Comparison of ENCODE assay signal across 11 mouse cellular contexts in the genomic region with DNA sequence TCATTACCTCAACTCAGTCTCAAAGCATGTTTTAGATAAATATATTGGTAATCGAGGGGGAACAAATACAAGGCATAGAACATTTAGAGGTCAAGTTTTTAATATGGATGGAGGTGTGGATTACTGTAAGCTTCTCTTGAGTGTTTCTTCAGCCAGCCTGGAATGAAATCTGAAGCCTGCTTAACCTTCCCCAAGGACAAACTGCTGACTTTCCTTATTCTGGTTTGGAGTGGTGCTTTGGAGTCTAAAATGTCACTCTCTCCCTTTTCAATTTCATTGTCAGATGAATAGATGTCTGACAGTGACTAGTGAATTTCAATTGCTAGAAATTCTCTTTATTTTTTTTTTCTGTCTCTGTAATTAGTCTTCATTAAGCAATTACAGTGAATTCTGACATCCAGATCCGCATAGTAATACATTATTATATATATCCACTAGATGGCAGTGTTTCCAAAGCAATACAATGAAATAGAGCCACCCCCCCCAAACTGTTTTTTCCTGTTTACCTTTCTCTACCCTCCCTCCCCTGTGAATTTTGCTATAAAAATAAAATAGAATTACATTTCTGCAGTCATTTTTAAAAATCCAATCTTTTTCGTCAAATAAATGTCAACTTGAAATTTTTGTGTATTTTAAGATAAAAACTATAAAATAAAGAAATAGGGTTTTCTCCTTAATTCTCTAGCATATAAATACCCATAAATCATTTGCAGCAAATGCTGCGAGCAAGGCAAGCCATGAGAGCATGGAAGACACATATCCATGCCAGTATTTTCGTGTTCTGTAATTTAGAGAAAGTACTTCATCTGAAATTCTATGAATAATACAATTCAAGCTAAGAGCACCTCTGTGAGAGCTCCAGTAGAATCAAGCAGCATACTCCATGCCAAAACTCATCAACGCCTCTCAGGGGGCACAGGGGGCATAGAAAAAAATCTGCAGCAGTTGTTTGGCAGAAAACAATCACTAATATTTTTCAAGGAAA.
DNase-seq lines count a peak whose midpoint lies in the region; ATAC-seq and TF ChIP-seq lines count a peak whose summit lies in the region.
"Had no signal": no experiment of that assay in that cellular context is flagged by ENCODE, and none has a peak within 500 bp of the region (broad histone marks: within the 10 kb centered on the region; RNA-seq: fewer than 3 reads in every experiment).

No protein-coding gene starts in this region.

- H3K4me3 ChIP-seq in limb, embryonic 14.5 days (replicated peaks; ENCODE audit: low read length) = no peak overlapping the region
- H3K4me3 ChIP-seq: embryonic facial prominence, embryonic 15.5 days had no signal

- H3K27ac ChIP-seq in limb, embryonic 14.5 days (replicated peaks; ENCODE audit: low read depth, low read length) = no peak overlapping the region
- H3K27ac ChIP-seq: embryonic facial prominence, embryonic 15.5 days had no signal

- H3K27me3 ChIP-seq in limb, embryonic 14.5 days (ENCODE audit: control insufficient read depth, insufficient read depth, low read length) = no peaks in the 10 kb centered on the region
- H3K27me3 ChIP-seq: embryonic facial prominence, embryonic 15.5 days had no signal

- intact Hi-C loops in left cerebral cortex, postnatal 36 days (cut with DNase I) = loop anchor here (10.0 kb wide), 1 partner anchor 1365 kb away; a partner anchor contains a TSS

- ATAC-seq in common myeloid progenitor, adult 5-6 weeks (replicated peaks; ENCODE audit: low read depth, poor library complexity, severe bottlenecking) = peak; percentile 62; the same call in 1 of the 2 replicates
- no peak for ATAC-seq in limb, embryonic 14.5 days (ENCODE audit: low FRiP score, low read depth)
- ATAC-seq: activated CD4-positive, CD25-positive, alpha-beta regulatory T cell, adult 4 months had no signal

- no peak for TF ChIP-seq POLR2A in limb, embryonic 14.5 days (IDR thresholded peaks at IDR 0.05; ENCODE audit: borderline replicate concordance, extremely low read depth, insufficient read depth, insufficient read length)

- no peaks in the 10 kb centered on the region for H3K9me3 ChIP-seq in limb, embryonic 14.5 days (ENCODE audit: control insufficient read depth, low read length)
- H3K9me3 ChIP-seq: embryonic facial prominence, embryonic 15.5 days had no signal

- no peak overlapping the region for H3K4me2 ChIP-seq in limb, embryonic 14.5 days (replicated peaks; ENCODE audit: low read depth, low read length, severe bottlenecking)
- H3K4me2 ChIP-seq: embryonic facial prominence, embryonic 15.5 days had no signal

- no peak overlapping the region for H3K9ac ChIP-seq in limb, embryonic 14.5 days (ENCODE audit: low read depth, low read length, severe bottlenecking)
- H3K9ac ChIP-seq: embryonic facial prominence, embryonic 15.5 days had no signal

- 24% methylated on average over 6 of the region's 6 CpGs for WGBS in limb, embryonic 14.5 days

- no peaks in the 10 kb centered on the region for H3K36me3 ChIP-seq in limb, embryonic 14.5 days (ENCODE audit: control insufficient read depth, insufficient read depth, low read length)
- H3K36me3 ChIP-seq: embryonic facial prominence, embryonic 15.5 days had no signal

- DNase-seq in kidney, adult 9 months = peak; percentile 1
- DNase-seq in kidney, postnatal 36 days = no peak
- peak; percentile 44 for DNase-seq in ES-CJ7 (ENCODE audit: low read depth, low spot score)
- peak; percentile 43 for DNase-seq in limb, embryonic 14.5 days (ENCODE audit: low spot score)
- DNase-seq in testis, postnatal 10 days (ENCODE audit: low spot score) = no peak
- DNase-seq in left cerebral cortex, postnatal 36 days (ENCODE audit: low spot score in 2 of 2) = no peak
- DNase-seq in kidney, adult 11 months = no peak
- DNase-seq: kidney, postnatal 25 days had no signal

- H3K4me1 ChIP-seq in limb, embryonic 14.5 days (ENCODE audit: control insufficient read depth, insufficient read depth, low read length) = no peaks in the 10 kb centered on the region
- H3K4me1 ChIP-seq: embryonic facial prominence, embryonic 15.5 days had no signal

Comparison
In these comparisons a context has a peak if more than half of its experiments do, and no peak if none do; other contexts are left out.
1. DNase-seq: peak in kidney, adult 9 months (single experiment), ES-CJ7 (single experiment) and limb, embryonic 14.5 days (single experiment); none in kidney, postnatal 36 days (0 of 2), testis, postnatal 10 days (single experiment), left cerebral cortex, postnatal 36 days (0 of 2) and kidney, adult 11 months (single experiment).